Mouse (Mus musculus) ES-Bruce4 (cell line): ENCODE measurements around the gene Rhcg. TPM values are rescaled to one million over a fixed set of nuclear protein-coding genes. Genes with fewer than 3 reads are reported as not detected.
A peak's percentile ranks its signal among the peaks of the same experiment; 100 is the strongest.

Source experiments
- H3K27ac ChIP-seq: 2 replicates; pipeline ENCODE4 v1.5.1; 2012; ENCODE audit warnings: low read length, inconsistent platforms; ENCODE audit not compliant: insufficient read depth
- H3K27me3 ChIP-seq: 2 replicates; pipeline ENCODE4 v1.6.1; 2012; ENCODE audit warnings: mild to moderate bottlenecking, low read length, inconsistent platforms; ENCODE audit not compliant: control insufficient read depth, poor library complexity, insufficient read depth, severe bottlenecking
- H3K36me3 ChIP-seq: 2 replicates; pipeline ENCODE4 v1.6.1; 2012; ENCODE audit warnings: inconsistent platforms, mild to moderate bottlenecking, low read length, moderate library complexity; ENCODE audit not compliant: control insufficient read depth, poor library complexity, insufficient read depth, severe bottlenecking
- H3K4me1 ChIP-seq: one replicate; pipeline ENCODE4 v1.8.1; 2011; ENCODE audit warnings: low read length; ENCODE audit not compliant: control insufficient read depth, insufficient read depth
- H3K4me3 ChIP-seq: 2 replicates; pipeline ENCODE4 v1.5.1; 2011; ENCODE audit warnings: low read depth, mild to moderate bottlenecking, low read length
- H3K9ac ChIP-seq: 2 replicates; pipeline ENCODE4 v1.6.1; 2012; ENCODE audit warnings: low read depth, mild to moderate bottlenecking, inconsistent platforms; ENCODE audit not compliant: poor library complexity, severe bottlenecking
- H3K9me3 ChIP-seq: replicated peaks from 2 replicates; pipeline ENCODE4 v1.6.1; 2012; ENCODE audit warnings: mild to moderate bottlenecking, low read length, inconsistent platforms; ENCODE audit not compliant: control insufficient read depth, poor library complexity, insufficient read depth, severe bottlenecking
- CTCF ChIP-seq: IDR thresholded peaks from one replicate; pipeline ENCODE4 v1.8.1; 2011; ENCODE audit warnings: low read depth, low read length
- EP300 ChIP-seq: IDR thresholded peaks from 2 replicates; pipeline ENCODE4 v1.6.1; 2011; ENCODE audit warnings: low read depth, low read length; ENCODE audit not compliant: insufficient read depth
- POLR2A ChIP-seq: IDR thresholded peaks from one replicate; pipeline ENCODE4 v1.8.1; 2011; ENCODE audit warnings: low read length; ENCODE audit not compliant: insufficient read depth
- polyA plus RNA-seq: library from polyadenylated mRNA; stranded (reverse); fragments of >200 nt; gene quantifications from 2 replicates; pipeline ENCODE4 v1.2.4, GENCODE M21; 2011; ENCODE audit warnings: low read depth; ENCODE audit not compliant: missing spikeins, insufficient read depth, insufficient read length

Rhcg gene
- polyA plus RNA-seq, 1 experiment: 0.46 TPM

DNA sequence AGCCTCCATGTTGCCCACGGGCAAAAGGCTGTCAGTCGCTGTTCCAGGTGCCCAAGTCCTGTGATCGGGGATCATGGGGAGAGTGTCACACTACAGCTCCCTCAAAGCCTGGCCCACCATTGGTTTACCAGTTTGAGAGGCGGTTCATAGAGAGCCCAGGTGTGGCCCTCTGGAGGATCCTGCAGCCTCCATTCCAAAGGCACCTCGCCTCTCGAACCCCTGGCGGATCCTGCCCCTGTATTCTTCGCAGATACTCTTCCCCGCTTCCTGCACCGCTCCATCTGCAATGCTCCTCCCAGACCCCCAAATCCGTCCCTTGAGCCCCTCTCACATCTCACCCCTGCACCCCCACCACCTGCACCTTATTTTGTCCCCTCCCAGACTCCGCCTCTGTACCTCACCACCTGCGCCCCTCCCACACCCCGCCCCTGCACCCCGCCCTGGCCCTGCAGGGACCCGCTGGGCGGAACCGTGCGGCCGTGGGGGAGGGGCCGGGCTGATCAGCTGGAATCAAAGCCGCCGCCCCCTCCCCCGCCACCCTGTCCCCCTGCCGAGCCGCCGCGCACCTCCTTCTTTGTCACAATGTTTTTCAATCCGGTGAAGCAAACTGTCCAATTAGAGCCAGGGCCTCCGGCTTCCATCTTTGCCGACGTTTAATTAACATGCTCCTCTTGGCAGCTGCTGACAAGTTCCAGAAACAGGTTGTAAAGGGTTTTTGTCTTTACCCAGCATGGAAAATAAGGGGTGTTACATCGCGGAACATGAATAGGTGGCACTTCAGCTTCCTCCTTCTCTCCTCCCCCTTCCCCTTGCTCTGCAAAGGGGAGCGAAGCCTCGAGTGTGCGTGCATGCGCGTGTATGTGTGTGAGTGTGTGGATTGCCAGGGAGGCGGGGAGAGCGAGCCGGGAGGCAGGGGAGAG lies 25.4 kb downstream of the Rhcg start:
- Histone ChIP-seq H3K9ac (no peak overlapping the region), H3K4me3 (peak overlapping the region; percentile 42), H3K27ac (no peak overlapping the region), H3K36me3 (no peaks in the 10 kb centered on the region), H3K27me3 (peaks cover 9% of the 10 kb centered on the region; the same call in 1 of the 2 replicates), H3K9me3 (0 out of 2 replicates have a peak, but pooled peaks cover 5% of the 10 kb centered on the region), H3K4me1 (no peaks in the 10 kb centered on the region)
- TF ChIP-seq CTCF (no peak), POLR2A (no peak), EP300 (no peak)

DNA sequence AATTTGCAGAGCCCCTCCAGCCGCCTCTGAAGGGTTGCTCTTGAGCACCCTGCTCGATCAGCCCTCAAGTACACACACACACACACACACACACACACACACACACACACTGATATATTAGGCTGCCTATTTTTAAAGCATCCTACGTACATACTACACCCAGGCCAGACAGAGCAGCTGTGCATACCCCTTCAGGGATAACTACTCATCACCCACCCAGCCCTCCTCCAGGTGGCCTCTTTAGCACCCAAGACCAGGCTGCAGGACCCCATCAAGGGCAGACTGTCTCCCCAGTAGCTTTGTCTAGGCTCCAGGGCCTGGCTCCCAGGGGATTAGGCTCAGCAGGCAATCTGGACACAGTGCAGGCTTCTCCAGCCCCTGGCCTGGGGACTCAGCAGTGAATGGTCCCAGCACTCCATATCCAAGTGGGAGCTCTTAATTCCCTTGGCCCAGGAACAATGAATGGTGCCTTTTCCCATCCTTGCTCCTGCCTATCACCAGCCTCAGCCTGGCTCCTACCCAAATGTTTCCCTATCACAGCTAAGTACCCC lies 26.8 kb downstream of the Rhcg start:
- Histone ChIP-seq H3K36me3 (no peaks in the 10 kb centered on the region), H3K4me1 (no peaks in the 10 kb centered on the region), H3K27ac (no peak overlapping the region), H3K9ac (no peak overlapping the region), H3K9me3 (0 out of 2 replicates have a peak, but pooled peaks cover 5% of the 10 kb centered on the region), H3K4me3 (no peak overlapping the region), H3K27me3 (peaks cover 9% of the 10 kb centered on the region; the same call in 1 of the 2 replicates)
- TF ChIP-seq CTCF (no peak), POLR2A (no peak)

GRCm38 (mm10) chr7:79589763-79590559 lies 27.5 kb downstream of the Rhcg start:
- no peak overlapping the region for H3K27ac ChIP-seq
- no peak overlapping the region for H3K4me3 ChIP-seq
- no peak overlapping the region for H3K9ac ChIP-seq
- H3K9me3 ChIP-seq: 0 out of 2 replicates have a peak, but pooled peaks cover 5% of the 10 kb centered on the region
- peaks cover 9% of the 10 kb centered on the region; the same call in 1 of the 2 replicates for H3K27me3 ChIP-seq
- no peaks in the 10 kb centered on the region for H3K36me3 ChIP-seq
- H3K4me1 ChIP-seq: no peaks in the 10 kb centered on the region
- TF ChIP-seq CTCF: no peak
- no peak for TF ChIP-seq POLR2A
- TF ChIP-seq EP300: no peak

DNA sequence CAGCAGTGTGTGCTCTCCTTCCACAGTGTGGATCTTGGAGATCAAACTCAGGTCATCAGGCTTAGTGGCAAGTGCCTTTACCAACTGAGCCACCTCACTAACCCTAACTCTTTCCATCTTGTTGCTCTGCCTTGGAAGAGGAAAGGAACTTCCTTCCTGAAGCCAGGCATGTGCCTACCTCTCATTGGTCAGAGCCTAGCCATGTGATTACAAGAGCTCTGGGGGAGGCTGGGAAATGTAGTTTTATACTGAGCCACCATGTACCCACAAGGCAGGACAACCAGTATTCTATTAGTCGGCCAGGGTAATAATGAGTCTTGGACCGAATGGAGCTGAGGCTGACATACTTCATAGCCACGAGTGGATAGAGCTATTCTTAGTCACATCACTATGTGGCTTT lies 29.2 kb downstream of the Rhcg start:
- Histone ChIP-seq H3K9ac (no peak overlapping the region), H3K27me3 (peaks cover 5% of the 10 kb centered on the region; the same call in 1 of the 2 replicates), H3K36me3 (no peaks in the 10 kb centered on the region), H3K4me1 (no peaks in the 10 kb centered on the region), H3K27ac (no peak overlapping the region), H3K4me3 (no peak overlapping the region), H3K9me3 (0 out of 2 replicates have a peak, but pooled peaks cover 5% of the 10 kb centered on the region)
- no peak for TF ChIP-seq CTCF
- TF ChIP-seq POLR2A: no peak
- no peak for TF ChIP-seq EP300

GRCm38 (mm10) chr7:79578851-79579241 lies 38.6 kb downstream of the Rhcg start:
- peak overlapping the region; percentile 28 for H3K4me3 ChIP-seq
- H3K27ac ChIP-seq: no peak overlapping the region
- H3K4me1 ChIP-seq: no peaks in the 10 kb centered on the region
- H3K9ac ChIP-seq: peak overlapping the region; percentile 7; the same call in 1 of the 2 replicates
- TF ChIP-seq CTCF: no peak
- TF ChIP-seq EP300: 0 out of 2 replicates have a peak, but pooled peaks have one; percentile 49
- TF ChIP-seq POLR2A: no peak
- H3K9me3 ChIP-seq: no peaks in the 10 kb centered on the region
- H3K36me3 ChIP-seq: no peaks in the 10 kb centered on the region
- 0 out of 2 replicates have a peak, but pooled peaks cover 3% of the 10 kb centered on the region for H3K27me3 ChIP-seq
